Mouse (Mus musculus): ENCODE results near the gene Ubap2l. TPM values are rescaled to one million over a fixed set of nuclear protein-coding genes. Genes with fewer than 3 reads are reported as not detected.

Ubap2l gene
- polyA plus RNA-seq, 1 experiment: 89.7 TPM

GRCm38 (mm10) chr3:90079133-90079762 is 26.8 kb upstream of the Ubap2l start:
- Histone ChIP-seq H3K4me3 (replicated peaks; ENCODE audit: control insufficient read depth, low read depth, low read length) (peak overlapping the region; percentile 93), H3K4me1 (ENCODE audit: control insufficient read depth, insufficient read depth, low read length) (peaks cover 8% of the 10 kb centered on the region), H3K27ac (ENCODE audit: control insufficient read depth, insufficient read depth, low read depth, low read length, poor library complexity) (peak overlapping the region; percentile 95)
- under 1% methylated on average over 33 of the region's 33 CpGs for WGBS
- TF ChIP-seq CTCF (IDR thresholded peaks at IDR 0.05; ENCODE audit: control insufficient read depth, insufficient read depth, low read length) (peak; percentile 3; the same call in 1 of the 2 replicates), POLR2A (IDR thresholded peaks at IDR 0.05; ENCODE audit: borderline replicate concordance, control insufficient read depth, low read depth, low read length) (peak; percentile 84; the same call in 1 of the 2 replicates)

GRCm38 (mm10) chr3:90078224-90078623 is 25.8 kb upstream of the Ubap2l start:
- H3K4me1 ChIP-seq (ENCODE audit: control insufficient read depth, insufficient read depth, low read length): peaks cover 6% of the 10 kb centered on the region
- H3K27ac ChIP-seq (ENCODE audit: control insufficient read depth, insufficient read depth, low read depth, low read length, poor library complexity): no peak overlapping the region
- TF ChIP-seq CTCF (IDR thresholded peaks at IDR 0.05; ENCODE audit: control insufficient read depth, insufficient read depth, low read length) (no peak), POLR2A (IDR thresholded peaks at IDR 0.05; ENCODE audit: borderline replicate concordance, control insufficient read depth, low read depth, low read length) (no peak)
- no peak overlapping the region for H3K4me3 ChIP-seq (replicated peaks; ENCODE audit: control insufficient read depth, low read depth, low read length)
- 53% methylated on average over 5 of the region's 5 CpGs for WGBS

DNA sequence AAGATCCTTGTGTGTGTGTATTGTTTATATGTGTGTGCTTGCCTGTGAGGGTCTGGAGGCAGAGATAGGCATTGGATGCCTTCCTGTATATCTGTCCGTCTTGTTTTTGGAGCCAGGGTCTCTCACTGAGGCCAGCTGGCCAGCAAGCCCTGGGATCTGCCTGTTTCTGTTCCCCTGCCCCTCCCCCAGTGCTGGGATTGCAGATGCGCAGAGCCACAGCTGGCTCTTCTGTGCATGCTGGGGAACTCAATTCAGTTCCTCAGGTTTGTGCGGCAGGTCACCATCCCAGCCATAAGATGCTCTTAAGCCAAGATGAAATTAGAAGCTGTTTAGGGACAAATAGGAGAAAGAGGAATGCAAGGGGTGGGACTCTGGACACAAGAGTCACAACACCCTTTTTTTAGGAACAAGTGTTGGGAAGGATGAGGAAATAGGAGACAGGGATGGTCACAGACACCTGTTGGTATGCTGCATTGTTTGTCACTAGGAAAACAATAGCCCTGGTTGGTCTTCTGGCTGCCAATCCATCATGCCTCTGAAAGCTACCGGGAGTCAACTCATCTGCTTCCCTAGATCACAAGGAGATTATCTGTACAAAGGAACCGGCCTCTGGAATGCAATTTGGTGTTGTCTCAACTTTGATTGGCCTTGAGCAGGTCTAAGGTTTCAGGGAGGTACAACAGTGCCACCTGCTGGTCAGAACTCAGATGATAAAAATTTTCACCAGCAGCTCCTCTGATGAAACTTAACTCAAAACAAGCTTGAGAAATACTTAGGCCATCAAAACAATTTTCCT is 24.7 kb upstream of the Ubap2l start:
- H3K27ac ChIP-seq (ENCODE audit: control insufficient read depth, insufficient read depth, low read depth, low read length, poor library complexity): no peak overlapping the region
- no peak overlapping the region for H3K4me3 ChIP-seq (replicated peaks; ENCODE audit: control insufficient read depth, low read depth, low read length)
- peaks cover 2% of the 10 kb centered on the region; the same call in 1 of the 2 replicates for H3K4me1 ChIP-seq (ENCODE audit: control insufficient read depth, insufficient read depth, low read length)
- peak; percentile 44; the same call in 1 of the 2 replicates for TF ChIP-seq CTCF (IDR thresholded peaks at IDR 0.05; ENCODE audit: control insufficient read depth, insufficient read depth, low read length)
- TF ChIP-seq POLR2A (IDR thresholded peaks at IDR 0.05; ENCODE audit: borderline replicate concordance, control insufficient read depth, low read depth, low read length): no peak
- 42% methylated on average over 5 of the region's 5 CpGs for WGBS

DNA sequence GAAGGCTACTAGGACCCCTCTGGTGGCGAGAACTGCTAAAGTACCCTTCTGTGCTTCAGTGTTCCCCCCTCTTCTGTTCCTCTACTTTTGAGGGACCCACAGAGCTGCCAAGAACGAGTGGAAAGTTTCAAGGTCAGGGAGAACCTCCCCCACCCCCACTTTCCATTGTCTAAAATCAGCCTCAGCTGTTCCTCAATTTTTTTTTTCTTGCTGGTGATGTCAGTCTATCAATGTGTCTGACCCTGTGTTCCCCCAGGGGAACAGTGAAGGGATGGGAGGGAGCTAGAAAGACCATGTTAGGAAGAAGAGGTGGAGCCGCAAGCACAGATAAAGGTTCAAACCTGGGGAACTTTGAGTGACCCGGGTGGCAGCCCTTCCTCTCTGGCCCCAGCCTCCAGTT is 19.9 kb upstream of the Ubap2l start, which contains the start of gene Tpm3:
Gene Tpm3, plus strand, starts transcription at position 356 of the 400 bp plus-strand sequence.
- H3K27ac ChIP-seq (ENCODE audit: control insufficient read depth, insufficient read depth, low read depth, low read length, poor library complexity): no peak within 1 kb of the TSS
- H3K4me1 ChIP-seq (ENCODE audit: control insufficient read depth, insufficient read depth, low read length): no peaks in the 10 kb centered on the region
- 54% methylated on average over 4 of the region's 4 CpGs for WGBS
- no peak for TF ChIP-seq POLR2A (IDR thresholded peaks at IDR 0.05; ENCODE audit: borderline replicate concordance, control insufficient read depth, low read depth, low read length)
- TF ChIP-seq CTCF (IDR thresholded peaks at IDR 0.05; ENCODE audit: control insufficient read depth, insufficient read depth, low read length): no peak
- H3K4me3 ChIP-seq (replicated peaks; ENCODE audit: control insufficient read depth, low read depth, low read length): no peak within 1 kb of the TSS

DNA sequence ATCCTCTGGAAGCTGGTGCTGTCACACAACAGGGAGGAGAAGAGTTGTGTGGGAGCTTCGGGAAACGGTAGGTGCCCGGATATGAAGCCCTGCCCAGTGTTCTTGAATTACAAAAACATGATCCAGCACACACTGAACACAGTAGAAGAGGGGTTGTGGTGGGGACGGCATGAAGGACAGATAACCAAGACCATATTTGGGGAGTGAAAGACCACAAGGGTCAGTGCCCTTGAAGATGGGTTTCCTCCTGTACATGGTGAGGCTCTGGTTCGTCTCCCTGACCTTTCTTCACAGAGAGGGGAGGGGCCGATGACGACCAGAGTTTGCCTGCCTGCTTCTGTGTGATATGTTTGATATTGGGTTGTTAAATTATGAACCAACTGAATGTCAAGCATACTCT is 17.3 kb upstream of the Ubap2l start:
- TF ChIP-seq CTCF (IDR thresholded peaks at IDR 0.05; ENCODE audit: control insufficient read depth, insufficient read depth, low read length) (no peak), POLR2A (IDR thresholded peaks at IDR 0.05; ENCODE audit: borderline replicate concordance, control insufficient read depth, low read depth, low read length) (no peak)
- Histone ChIP-seq H3K4me3 (replicated peaks; ENCODE audit: control insufficient read depth, low read depth, low read length) (no peak overlapping the region), H3K4me1 (ENCODE audit: control insufficient read depth, insufficient read depth, low read length) (no peaks in the 10 kb centered on the region), H3K27ac (ENCODE audit: control insufficient read depth, insufficient read depth, low read depth, low read length, poor library complexity) (no peak overlapping the region)
- 68% methylated on average over 7 of the region's 7 CpGs for WGBS

DNA sequence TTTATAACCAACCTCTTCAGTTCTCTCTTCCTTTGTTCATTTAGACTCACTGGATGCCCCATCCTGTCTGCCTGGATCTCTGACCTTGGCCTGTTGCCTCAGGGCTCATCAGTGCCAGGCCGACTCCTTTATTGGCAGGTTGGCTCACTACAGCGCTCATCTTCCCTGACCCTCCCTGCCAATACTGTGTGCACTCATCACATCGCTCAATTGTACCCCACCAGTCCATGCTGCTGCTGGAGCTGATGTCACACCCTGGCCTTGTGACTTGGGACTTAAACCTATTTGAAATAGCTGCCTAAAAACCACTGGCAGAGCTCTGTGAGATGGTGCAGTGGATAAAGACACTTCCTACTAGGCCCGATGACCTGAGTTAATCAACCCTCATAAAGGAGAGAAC is 15.4 kb upstream of the Ubap2l start:
- H3K27ac ChIP-seq (ENCODE audit: control insufficient read depth, insufficient read depth, low read depth, low read length, poor library complexity): no peak overlapping the region
- no peak overlapping the region for H3K4me3 ChIP-seq (replicated peaks; ENCODE audit: control insufficient read depth, low read depth, low read length)
- H3K4me1 ChIP-seq (ENCODE audit: control insufficient read depth, insufficient read depth, low read length): no peaks in the 10 kb centered on the region
- WGBS: 85% methylated on average over 4 of the region's 4 CpGs
- TF ChIP-seq CTCF (IDR thresholded peaks at IDR 0.05; ENCODE audit: control insufficient read depth, insufficient read depth, low read length) (no peak), POLR2A (IDR thresholded peaks at IDR 0.05; ENCODE audit: borderline replicate concordance, control insufficient read depth, low read depth, low read length) (no peak)

DNA sequence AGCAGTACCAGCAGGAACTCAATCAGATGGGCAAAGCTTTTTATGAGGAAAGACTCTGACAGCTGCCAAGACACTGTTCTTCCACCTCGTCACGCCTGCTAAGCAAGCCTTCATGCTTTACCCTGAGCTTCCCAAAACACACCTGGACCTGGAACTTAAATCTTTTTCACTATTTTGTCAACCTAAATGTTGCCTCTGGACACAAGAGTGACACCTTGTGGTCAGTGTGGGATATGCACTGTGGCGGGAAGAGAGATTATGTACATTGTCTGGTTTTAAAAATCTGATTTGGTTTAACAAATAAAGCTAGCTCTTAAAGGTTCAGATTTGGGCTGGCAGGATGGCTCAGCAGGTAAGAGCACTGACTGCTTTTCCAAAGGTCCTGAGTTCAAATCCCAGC is 13.1 kb upstream of the Ubap2l start:
- H3K27ac ChIP-seq (ENCODE audit: control insufficient read depth, insufficient read depth, low read depth, low read length, poor library complexity): no peak overlapping the region
- no peaks in the 10 kb centered on the region for H3K4me1 ChIP-seq (ENCODE audit: control insufficient read depth, insufficient read depth, low read length)
- TF ChIP-seq CTCF (IDR thresholded peaks at IDR 0.05; ENCODE audit: control insufficient read depth, insufficient read depth, low read length) (0 out of 2 replicates have a peak, but pooled peaks have one; percentile 25), POLR2A (IDR thresholded peaks at IDR 0.05; ENCODE audit: borderline replicate concordance, control insufficient read depth, low read depth, low read length) (no peak)
- no peak overlapping the region for H3K4me3 ChIP-seq (replicated peaks; ENCODE audit: control insufficient read depth, low read depth, low read length)
- 52% methylated on average over 3 of the region's 3 CpGs for WGBS

- Histone ChIP-seq H3K27ac (ENCODE audit: control insufficient read depth, insufficient read depth, low read depth, low read length, poor library complexity) (no peak overlapping the region), H3K4me3 (replicated peaks; ENCODE audit: control insufficient read depth, low read depth, low read length) (no peak overlapping the region), H3K4me1 (ENCODE audit: control insufficient read depth, insufficient read depth, low read length) (no peaks in the 10 kb centered on the region)
- TF ChIP-seq CTCF (IDR thresholded peaks at IDR 0.05; ENCODE audit: control insufficient read depth, insufficient read depth, low read length): no peak
- TF ChIP-seq POLR2A (IDR thresholded peaks at IDR 0.05; ENCODE audit: borderline replicate concordance, control insufficient read depth, low read depth, low read length): no peak
- WGBS: 76% methylated on average over 3 of the region's 3 CpGs
Observed at GRCm38 (mm10) chr3:90064383-90064782, 12.0 kb upstream of the Ubap2l start.
